Mouse (Mus musculus) G1E (cell line): Measurements from ENCODE around the gene Clca3a1.
"Not testable (repeated sequence)": the region's sequence is repeated elsewhere in the genome, so short reads cannot be mapped to it uniquely, and the experiment has no call there.

ENCODE experiments used
- CTCF ChIP-seq: IDR thresholded peaks from 2 replicates; pipeline ENCODE4 v1.5.1; 2012; ENCODE audit warnings: low read depth, low read length, inconsistent platforms, mixed read lengths
- GATA1 ChIP-seq: IDR thresholded peaks from 2 replicates; pipeline ENCODE4 v1.6.1; 2012; ENCODE audit warnings: borderline replicate concordance, low read length, inconsistent platforms, mixed read lengths
- GATA2 ChIP-seq: IDR thresholded peaks from 2 replicates; pipeline ENCODE4 v1.6.1; 2012; ENCODE audit warnings: low read depth, low read length, inconsistent platforms, borderline replicate concordance
- TAL1 ChIP-seq: conservative IDR thresholded peaks from 2 replicates; pipeline ENCODE4 v1.6.1; 2012; ENCODE audit warnings: low read depth, low read length, inconsistent platforms, mixed read lengths

DNA sequence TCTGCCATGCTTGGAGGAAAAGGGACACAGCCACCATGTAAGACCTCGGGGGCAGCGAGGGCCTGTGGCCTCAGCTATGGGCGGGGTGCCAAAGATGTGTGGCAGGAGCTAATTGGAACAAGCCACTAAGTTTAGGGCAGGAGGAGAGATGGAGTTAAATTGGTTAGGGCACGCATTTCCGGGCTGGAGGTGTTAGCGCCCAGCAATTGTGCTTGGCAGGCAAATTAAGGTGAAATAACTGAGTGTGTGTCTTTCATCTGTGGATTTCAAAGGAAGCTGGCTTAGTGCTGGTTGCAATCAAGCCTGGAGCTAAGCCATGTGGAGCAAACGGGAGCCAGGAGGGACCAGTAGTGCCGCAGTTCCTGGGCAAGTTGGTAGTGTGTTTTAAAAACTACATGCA is 4.7 kb downstream of the Clca3a1 start:
- not testable (repeated sequence) for TF ChIP-seq TAL1, GATA1, CTCF, GATA2
